In the genomic region with DNA sequence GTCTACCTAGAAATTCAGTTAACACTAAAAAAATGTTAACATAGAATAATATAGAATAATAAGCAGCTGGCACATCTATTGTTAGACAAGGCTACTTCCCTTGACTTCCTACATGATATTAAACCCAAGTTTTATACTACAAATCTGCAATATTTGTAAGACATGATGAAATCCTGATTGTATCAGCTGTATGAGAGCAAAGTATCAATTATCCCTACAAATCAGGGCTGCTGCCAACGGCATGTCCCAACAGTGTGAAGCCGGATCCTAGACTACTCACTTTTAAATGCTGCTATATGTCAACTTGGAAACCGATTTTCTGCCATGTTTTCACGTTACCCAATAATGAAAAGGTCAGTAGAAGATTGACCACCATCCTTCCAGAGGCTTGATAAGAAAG, we compare ENCODE assay signal across 16 mouse cellular contexts.
"Had no signal": no experiment of that assay in that cellular context is flagged by ENCODE, and none has a peak within 500 bp of the region (broad histone marks: within the 10 kb centered on the region; RNA-seq: fewer than 3 reads in every experiment).

No protein-coding gene starts in this region.

- H3K4me2 ChIP-seq: neural tube, embryonic 13.5 days; neural tube, embryonic 15.5 days; stomach, embryonic 15.5 days had no signal

- DNase-seq: retina, postnatal 1 day; right cerebral cortex, adult 18-20 months; right cerebral cortex, postnatal 14 days; right cerebral cortex, postnatal 25 days; right cerebral cortex, postnatal 4 days; spleen, adult 18-20 months; thymus, adult 18-20 months; thymus, adult 2 months; thymus, postnatal 14 days; thymus, postnatal 25 days; thymus, postnatal 36 days; thymus, postnatal 4 days had no signal

- H3K36me3 ChIP-seq: neural tube, embryonic 13.5 days; neural tube, embryonic 15.5 days; stomach, embryonic 15.5 days had no signal

- H3K27ac ChIP-seq: neural tube, embryonic 13.5 days; neural tube, embryonic 15.5 days; stomach, embryonic 15.5 days; stomach, postnatal 0 days had no signal

- H3K27me3 ChIP-seq: neural tube, embryonic 13.5 days; neural tube, embryonic 15.5 days; stomach, embryonic 15.5 days had no signal

- H3K4me3 ChIP-seq: neural tube, embryonic 13.5 days; neural tube, embryonic 15.5 days; stomach, embryonic 15.5 days had no signal

- H3K4me1 ChIP-seq: neural tube, embryonic 13.5 days; neural tube, embryonic 15.5 days; stomach, embryonic 15.5 days had no signal

- H3K9ac ChIP-seq: neural tube, embryonic 13.5 days; neural tube, embryonic 15.5 days; stomach, embryonic 15.5 days had no signal

- H3K9me3 ChIP-seq: neural tube, embryonic 13.5 days; neural tube, embryonic 15.5 days; stomach, embryonic 15.5 days had no signal
